Mouse (Mus musculus) ES-E14 (cell line): ENCODE results near the gene Dnaja1. TPM values are rescaled to one million over a fixed set of nuclear protein-coding genes. Genes with fewer than 3 reads are reported as not detected.

Experiments
- DNase-seq: peaks from one replicate; pipeline ENCODE4 v3.0.0-alpha.2; 2013; ENCODE audit warnings: low read depth, low spot score
- H3K27ac ChIP-seq: 2 replicates; pipeline ENCODE4 v1.5.1; 2012; ENCODE audit warnings: low read depth, mild to moderate bottlenecking, low read length, moderate library complexity, mixed read lengths; ENCODE audit not compliant: poor library complexity, insufficient read depth, severe bottlenecking
- H3K36me3 ChIP-seq: 2 replicates; pipeline ENCODE4 v1.6.1; 2012; ENCODE audit warnings: mild to moderate bottlenecking, low read length, moderate library complexity, mixed read lengths; ENCODE audit not compliant: control insufficient read depth, poor library complexity, insufficient read depth, severe bottlenecking
- H3K4me1 ChIP-seq, 2 experiments: fragments of 150-350 bp in 1 of 2; sonication (generic) in 1 of 2; 2 replicates each; pipeline ENCODE4 v1.6.1; 2012; ENCODE audit warnings: low read length in 2 of 2, mild to moderate bottlenecking in 1 of 2, mixed read lengths in 1 of 2; ENCODE audit not compliant: control insufficient read depth in 2 of 2, insufficient read depth in 2 of 2, poor library complexity in 1 of 2
- H3K4me3 ChIP-seq, 2 experiments: fragments of 150-350 bp in 1 of 2; sonication (generic) in 1 of 2; 2 replicates each; pipeline ENCODE4 v1.5.1; 2012; ENCODE audit warnings: low read length in 2 of 2, low read depth in 1 of 2, mild to moderate bottlenecking in 1 of 2, mixed read lengths in 1 of 2; ENCODE audit not compliant: insufficient read depth in 1 of 2, poor library complexity in 1 of 2, severe bottlenecking in 1 of 2
- H3K9ac ChIP-seq: 2 replicates; pipeline ENCODE4 v1.6.1; 2012; ENCODE audit warnings: low read depth, mild to moderate bottlenecking, low read length, mixed read lengths; ENCODE audit not compliant: poor library complexity, insufficient read depth, severe bottlenecking
- H3K9me3 ChIP-seq: fragments of 150-350 bp; sonication (generic); 2 replicates; pipeline ENCODE4 v1.6.1; 2012; ENCODE audit warnings: low read depth, mild to moderate bottlenecking, low read length; ENCODE audit not compliant: control insufficient read depth, insufficient read depth
- CHD2 ChIP-seq: IDR thresholded peaks from 2 replicates; pipeline ENCODE4 v1.6.1; 2014; ENCODE audit warnings: mild to moderate bottlenecking, low read depth, low read length, inconsistent platforms
- HCFC1 ChIP-seq: IDR thresholded peaks from 2 replicates; pipeline ENCODE4 v1.6.1; 2012; ENCODE audit warnings: low read length, inconsistent platforms, borderline replicate concordance; ENCODE audit not compliant: insufficient read depth
- MAFK ChIP-seq: IDR thresholded peaks from 2 replicates; pipeline ENCODE4 v1.6.1; 2014; ENCODE audit warnings: mild to moderate bottlenecking, low read depth, low read length, inconsistent platforms; ENCODE audit not compliant: insufficient read depth
- ZC3H11A ChIP-seq: IDR thresholded peaks from 2 replicates; pipeline ENCODE4 v1.6.1; 2012; ENCODE audit warnings: low read depth, mild to moderate bottlenecking, inconsistent platforms, low read length, borderline replicate concordance
- ZNF384 ChIP-seq: IDR thresholded peaks from 2 replicates; pipeline ENCODE4 v1.6.1; 2012; ENCODE audit warnings: low read depth, low read length, inconsistent platforms
- in situ Hi-C, 2 experiments: fragments of 600-800 bp; cut with MboI; formaldehyde crosslinking; loops; one replicate each; pipeline ENCODE4 v1.15.1; 2025; ENCODE audit warnings: low sequenced_read_pairs in 2 of 2, inconsistent platforms in 1 of 2; ENCODE audit not compliant: unreplicated experiment in 2 of 2
- total RNA-seq: library from RNA; depleted of rRNA; stranded (reverse); fragments of 300-350 nt; gene quantifications from 2 replicates; pipeline ENCODE4 v1.2.3, GENCODE M21; 2012

The Dnaja1 gene
- total RNA-seq, 1 experiment, result 139 TPM

DNA sequence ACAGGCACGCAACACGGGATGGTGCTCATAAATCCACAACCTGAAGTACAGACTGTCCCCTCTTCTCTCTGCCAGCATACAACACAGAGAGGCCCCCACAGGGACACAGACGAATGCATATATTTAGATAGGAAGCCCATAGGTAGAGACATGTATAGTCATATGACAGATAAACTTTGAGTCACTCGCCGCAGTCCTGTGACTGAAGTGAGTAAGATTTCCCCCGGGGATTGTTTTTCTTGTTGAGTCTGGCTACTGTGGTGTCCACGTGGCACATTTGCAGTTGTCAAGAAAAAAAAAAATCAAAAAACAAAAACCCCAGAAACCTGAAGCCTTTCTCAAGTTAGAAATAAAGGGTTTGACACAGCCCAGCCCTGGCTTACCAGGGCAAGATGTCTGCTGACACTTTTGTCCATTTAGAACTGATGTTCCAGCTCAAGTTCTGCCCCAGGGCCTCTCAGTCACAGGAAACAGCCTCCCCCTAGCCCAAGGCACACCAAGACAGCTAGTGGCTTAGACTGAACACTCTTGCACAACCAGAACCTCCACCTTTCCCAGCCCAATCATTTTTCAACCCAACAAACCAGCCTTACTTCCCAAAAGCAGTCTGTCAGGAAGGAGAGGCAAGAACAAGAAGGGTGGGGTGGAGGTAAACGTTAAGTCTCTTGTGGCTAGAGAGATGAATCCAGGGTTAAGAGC, 60.0 kb downstream of the Dnaja1 start:
- no peak overlapping the region for H3K4me3 ChIP-seq
- peak overlapping the region; percentile 81; the same call in 1 of the 2 replicates for H3K27ac ChIP-seq
- TF ChIP-seq ZC3H11A (no peak), ZNF384 (no peak), MAFK (no peak), CHD2 (no peak), HCFC1 (no peak)
- in situ Hi-C loops, result no loop called here
- H3K36me3 ChIP-seq, result no peaks in the 10 kb centered on the region
- H3K9ac ChIP-seq, result peak overlapping the region; percentile 49; the same call in 1 of the 2 replicates
- peaks cover 6 to 26% of the 10 kb centered on the region in 2 experiments for H3K4me1 ChIP-seq
- no peaks in the 10 kb centered on the region for H3K9me3 ChIP-seq
- DNase-seq, result no peak

- in situ Hi-C loops, result no loop called here
- DNase-seq, result no peak
These were observed 61.1 kb downstream of the Dnaja1 start for GRCm38 (mm10) chr4:40783049-40783448.

GRCm38 (mm10) chr4:40784556-40785169, 62.7 kb downstream of the Dnaja1 start:
- peaks cover 6 to 16% of the 10 kb centered on the region in 2 experiments for H3K4me1 ChIP-seq
- H3K9ac ChIP-seq, result no peak overlapping the region
- TF ChIP-seq ZNF384, result no peak
- no peak for TF ChIP-seq HCFC1
- TF ChIP-seq CHD2, result no peak
- no peak for TF ChIP-seq ZC3H11A
- TF ChIP-seq MAFK, result no peak
- no peak overlapping the region for H3K4me3 ChIP-seq
- H3K36me3 ChIP-seq, result no peaks in the 10 kb centered on the region
- DNase-seq, result no peak
- in situ Hi-C loops, result no loop called here
- no peaks in the 10 kb centered on the region for H3K9me3 ChIP-seq
- no peak overlapping the region for H3K27ac ChIP-seq

More at GRCm38 (mm10) chr4:40783049-40783448, 61.1 kb downstream of the Dnaja1 start:
- Histone ChIP-seq H3K4me3 (no peak overlapping the region), H3K9ac (no peak overlapping the region), H3K9me3 (no peaks in the 10 kb centered on the region), H3K27ac (no peak overlapping the region), H3K36me3 (no peaks in the 10 kb centered on the region), H3K4me1 (peaks cover 6 to 21% of the 10 kb centered on the region in 2 experiments)
- TF ChIP-seq ZC3H11A (no peak), HCFC1 (no peak), ZNF384 (no peak), MAFK (no peak), CHD2 (no peak)

GRCm38 (mm10) chr4:40785620-40786166, 63.7 kb downstream of the Dnaja1 start:
- in situ Hi-C loops, result no loop called here
- H3K9ac ChIP-seq, result peak overlapping the region; percentile 16; the same call in 1 of the 2 replicates
- no peaks in the 10 kb centered on the region for H3K9me3 ChIP-seq
- H3K36me3 ChIP-seq, result no peaks in the 10 kb centered on the region
- H3K4me3 ChIP-seq, result peak overlapping the region in 1 of 2 experiments; percentile 17; a peak in 1 of 4 replicates
- DNase-seq, result peak; percentile 62
- TF ChIP-seq HCFC1 (no peak), ZNF384 (peak; percentile 19; the same call in 1 of the 2 replicates)
- H3K4me1 ChIP-seq, result peaks cover 6 to 15% of the 10 kb centered on the region in 2 experiments
- H3K27ac ChIP-seq, result no peak overlapping the region
